Mouse (Mus musculus): ENCODE data around the gene Gm16181.

- TF ChIP-seq EP300 (IDR thresholded peaks at IDR 0.05; ENCODE audit: insufficient read depth, low read depth, low read length) (no peak), CTCF (IDR thresholded peaks at IDR 0.05; ENCODE audit: low read depth, low read length) (no peak)
Measured at GRCm38 (mm10) chr17:35251981-35252380, 31.3 kb downstream of the Gm16181 start.

Measured in ES-Bruce4 (cell line).